Mouse (Mus musculus) heart, embryonic 14.5 days (tissue): ENCODE results near the gene Sp100. TPM values are rescaled to one million over a fixed set of nuclear protein-coding genes. Genes with fewer than 3 reads are reported as not detected.

ENCODE experiments used
- ATAC-seq: fragments of 200-750 bp; cut with Nextera tagmentation; 2 replicates; pipeline ENCODE4 v1.8.0; 2017; ENCODE audit warnings: low read depth, moderate TSS enrichment; ENCODE audit not compliant: insufficient number of reproducible peaks, insufficient read depth, low FRiP score
- H3K27ac ChIP-seq, 2 experiments: fragments of 200-500 bp in 1 of 2; fragments of 300-500 bp in 1 of 2; sonication (generic) in 1 of 2; replicated peaks in 1 of 2; 2 replicates each; pipeline ENCODE4 v1.5.1; 2012 to 2014; ENCODE audit warnings: low read depth in 2 of 2, low read length in 2 of 2, control low read depth in 1 of 2, mild to moderate bottlenecking in 1 of 2, mixed read lengths in 1 of 2; ENCODE audit not compliant: control insufficient read depth in 1 of 2, insufficient read depth in 1 of 2
- H3K27me3 ChIP-seq: fragments of 300-500 bp; sonication (generic); 2 replicates; pipeline ENCODE4 v1.6.1; 2014; ENCODE audit warnings: mild to moderate bottlenecking, low read length, control low read depth; ENCODE audit not compliant: control insufficient read depth, insufficient read depth
- H3K36me3 ChIP-seq: fragments of 300-500 bp; sonication (generic); 2 replicates; pipeline ENCODE4 v1.6.1; 2014; ENCODE audit warnings: mild to moderate bottlenecking, control low read depth, low read length, mixed read lengths; ENCODE audit not compliant: control insufficient read depth, insufficient read depth
- H3K4me1 ChIP-seq, 2 experiments: fragments of 200-500 bp in 1 of 2; fragments of 300-500 bp in 1 of 2; sonication (generic) in 1 of 2; 2 replicates each; pipeline ENCODE4 v1.6.1; 2012 to 2014; ENCODE audit warnings: low read length in 2 of 2, control low read depth in 1 of 2, mixed read lengths in 1 of 2; ENCODE audit not compliant: control insufficient read depth in 2 of 2, insufficient read depth in 2 of 2
- H3K4me2 ChIP-seq: fragments of 300-500 bp; sonication (generic); 2 replicates; pipeline ENCODE4 v1.6.1; 2014; ENCODE audit warnings: mild to moderate bottlenecking, low read length
- H3K4me3 ChIP-seq, 2 experiments: fragments of 200-500 bp in 1 of 2; fragments of 300-500 bp in 1 of 2; sonication (generic) in 1 of 2; 2 replicates each; pipeline ENCODE4 v1.5.1; 2012 to 2014; ENCODE audit warnings: low read length in 2 of 2, mild to moderate bottlenecking in 2 of 2, control low read depth in 1 of 2, low read depth in 1 of 2, moderate library complexity in 1 of 2; ENCODE audit not compliant: control insufficient read depth in 1 of 2, insufficient read depth in 1 of 2
- H3K9ac ChIP-seq: fragments of 300-500 bp; sonication (generic); 2 replicates; pipeline ENCODE4 v1.6.1; 2014; ENCODE audit warnings: mild to moderate bottlenecking, low read length
- H3K9me3 ChIP-seq: fragments of 300-500 bp; sonication (generic); 2 replicates; pipeline ENCODE4 v1.6.1; 2016; ENCODE audit warnings: low read length, control low read depth; ENCODE audit not compliant: control insufficient read depth
- WGBS: fragments of 180-500 bp; shearing (Covaris S2); extraction: QIAGEN DNeasy Blood & Tissue Kit; methylation state at CpG from one replicate; pipeline ENCODE4 v1.1.7; 2014; 5-methylcytosine and 5-hydroxymethylcytosine counted together
- polyA plus RNA-seq: library from polyadenylated mRNA; unstranded; fragments of >200 nt; fragmentation: Nextera tagmentation; extraction: Ambion mirVana; gene quantifications from 2 replicates; pipeline ENCODE4 v1.2.1, GENCODE M21; 2014

Sp100 gene
- polyA plus RNA-seq, 1 experiment from 2014 or later: 2.0 TPM

GRCm38 (mm10) chr1:85739819-85740218 is 90.0 kb downstream of the Sp100 start:
- Histone ChIP-seq H3K36me3 (no peaks in the 10 kb centered on the region), H3K9ac (no peak overlapping the region), H3K4me2 (no peak overlapping the region), H3K4me3 (no peak overlapping the region), H3K9me3 (no peaks in the 10 kb centered on the region), H3K4me1 (peaks cover 0 to 5% of the 10 kb centered on the region in 2 experiments; a peak in 1 of 4 replicates), H3K27me3 (no peaks in the 10 kb centered on the region), H3K27ac (no peak overlapping the region)
- no peak for ATAC-seq

GRCm38 (mm10) chr1:85740923-85741322 is 91.1 kb downstream of the Sp100 start:
- Histone ChIP-seq H3K4me3 (no peak overlapping the region), H3K27me3 (no peaks in the 10 kb centered on the region), H3K4me2 (no peak overlapping the region), H3K9ac (no peak overlapping the region), H3K9me3 (no peaks in the 10 kb centered on the region), H3K36me3 (no peaks in the 10 kb centered on the region), H3K4me1 (peaks cover 0 to 5% of the 10 kb centered on the region in 2 experiments; a peak in 1 of 4 replicates), H3K27ac (no peak overlapping the region)
- WGBS: 82% methylated on average over 6 of the region's 6 CpGs
- no peak for ATAC-seq

- no peak overlapping the region for H3K27ac ChIP-seq
- WGBS: 60% methylated on average over 5 of the region's 5 CpGs
- H3K9me3 ChIP-seq: no peaks in the 10 kb centered on the region
- no peaks in the 10 kb centered on the region for H3K4me1 ChIP-seq
- H3K27me3 ChIP-seq: no peaks in the 10 kb centered on the region
- H3K9ac ChIP-seq: no peak overlapping the region
- no peak overlapping the region for H3K4me2 ChIP-seq
- no peak overlapping the region for H3K4me3 ChIP-seq
- no peak for ATAC-seq
- no peaks in the 10 kb centered on the region for H3K36me3 ChIP-seq
Observed at GRCm38 (mm10) chr1:85742333-85742732, 92.5 kb downstream of the Sp100 start.

GRCm38 (mm10) chr1:85742916-85743505 is 93.2 kb downstream of the Sp100 start:
- Histone ChIP-seq H3K4me3 (no peak overlapping the region), H3K36me3 (no peaks in the 10 kb centered on the region), H3K9me3 (no peaks in the 10 kb centered on the region), H3K9ac (no peak overlapping the region), H3K4me1 (no peaks in the 10 kb centered on the region), H3K4me2 (no peak overlapping the region), H3K27me3 (no peaks in the 10 kb centered on the region), H3K27ac (no peak overlapping the region)
- ATAC-seq: no peak
- 24% methylated on average over 2 of the region's 2 CpGs for WGBS

GRCm38 (mm10) chr1:85744539-85744938 is 94.8 kb downstream of the Sp100 start:
- no peak for ATAC-seq
- Histone ChIP-seq H3K4me2 (no peak overlapping the region), H3K27me3 (no peaks in the 10 kb centered on the region), H3K27ac (no peak overlapping the region), H3K4me3 (no peak overlapping the region), H3K4me1 (no peaks in the 10 kb centered on the region), H3K9me3 (no peaks in the 10 kb centered on the region), H3K36me3 (no peaks in the 10 kb centered on the region), H3K9ac (no peak overlapping the region)
- WGBS: 79% methylated on average over 3 of the region's 3 CpGs

- Histone ChIP-seq H3K9me3 (no peaks in the 10 kb centered on the region), H3K36me3 (no peaks in the 10 kb centered on the region), H3K4me1 (peaks cover 5 to 8% of the 10 kb centered on the region in 2 experiments), H3K9ac (no peak overlapping the region), H3K27me3 (no peaks in the 10 kb centered on the region), H3K27ac (no peak overlapping the region), H3K4me2 (no peak overlapping the region), H3K4me3 (no peak overlapping the region)
- 86% methylated on average over 5 of the region's 5 CpGs for WGBS
- ATAC-seq: no peak
Observed at GRCm38 (mm10) chr1:85746511-85746910, 96.7 kb downstream of the Sp100 start.

GRCm38 (mm10) chr1:85749829-85750228 is 100.0 kb downstream of the Sp100 start:
- H3K9me3 ChIP-seq: no peaks in the 10 kb centered on the region
- no peak overlapping the region for H3K9ac ChIP-seq
- peaks cover 8 to 12% of the 10 kb centered on the region in 2 experiments for H3K4me1 ChIP-seq
- ATAC-seq: no peak
- H3K27me3 ChIP-seq: no peaks in the 10 kb centered on the region
- WGBS: 87% methylated on average over 2 of the region's 2 CpGs
- H3K4me2 ChIP-seq: no peak overlapping the region
- no peaks in the 10 kb centered on the region for H3K36me3 ChIP-seq
- H3K27ac ChIP-seq: no peak overlapping the region
- no peak overlapping the region for H3K4me3 ChIP-seq

- H3K9ac ChIP-seq: no peak overlapping the region
- ATAC-seq: no peak
- no peak overlapping the region for H3K4me2 ChIP-seq
- 66% methylated on average over 4 of the region's 4 CpGs for WGBS
- H3K27ac ChIP-seq: no peak overlapping the region
- H3K36me3 ChIP-seq: no peaks in the 10 kb centered on the region
- H3K27me3 ChIP-seq: no peaks in the 10 kb centered on the region
- peaks cover 8 to 12% of the 10 kb centered on the region in 2 experiments for H3K4me1 ChIP-seq
- no peak overlapping the region for H3K4me3 ChIP-seq
- no peaks in the 10 kb centered on the region for H3K9me3 ChIP-seq
Observed at GRCm38 (mm10) chr1:85750650-85751049, 100.9 kb downstream of the Sp100 start.
